Mouse (Mus musculus) myocyte (in vitro differentiated cells): Measurements from ENCODE around the gene Alg9. TPM values are rescaled to one million over a fixed set of nuclear protein-coding genes. Genes with fewer than 3 reads are reported as not detected.

Experiments
- H3K27me3 ChIP-seq: one replicate; pipeline ENCODE4 v1.6.1; 2011; ENCODE audit not compliant: control insufficient read depth, insufficient read depth, insufficient read length
- H3K36me3 ChIP-seq: one replicate; pipeline ENCODE4 v1.6.1; 2011; ENCODE audit not compliant: control insufficient read depth, insufficient read depth
- H3K4me2 ChIP-seq: one replicate; pipeline ENCODE4 v1.6.1; 2011; ENCODE audit warnings: low read depth, control low read depth
- H3K4me3 ChIP-seq: one replicate; pipeline ENCODE4 v1.5.1; 2011; ENCODE audit warnings: mild to moderate bottlenecking, control low read depth, moderate library complexity
- H3K79me2 ChIP-seq: one replicate; pipeline ENCODE4 v1.6.1; 2011; ENCODE audit not compliant: control insufficient read depth, insufficient read depth
- H3ac ChIP-seq: one replicate; pipeline ENCODE4 v1.6.1; 2011; ENCODE audit not compliant: control insufficient read depth, insufficient read length
- CEBPB ChIP-seq: IDR thresholded peaks from 2 replicates; pipeline ENCODE4 v1.6.1; 2011; ENCODE audit warnings: mild to moderate bottlenecking, moderate library complexity; ENCODE audit not compliant: poor library complexity, insufficient read depth, severe bottlenecking
- E2F4 ChIP-seq: IDR thresholded peaks from one replicate; pipeline ENCODE4 v1.6.1; 2011; ENCODE audit warnings: mild to moderate bottlenecking, control low read depth, moderate library complexity; ENCODE audit not compliant: insufficient read depth
- MAX ChIP-seq: IDR thresholded peaks from one replicate; pipeline ENCODE4 v1.6.1; 2011; ENCODE audit warnings: low read depth, mild to moderate bottlenecking, control low read depth
- MYOD1 ChIP-seq, 3 experiments: IDR thresholded peaks; one replicate each; pipeline ENCODE4 v1.6.1; 2011; ENCODE audit warnings: control low read depth in 2 of 3, low read depth in 2 of 3, mild to moderate bottlenecking in 2 of 3, moderate library complexity in 1 of 3; ENCODE audit not compliant: insufficient read length in 2 of 3, control insufficient read depth in 1 of 3
- MYOG ChIP-seq, 3 experiments: IDR thresholded peaks; one replicate each; pipeline ENCODE4 v1.6.1; 2011; ENCODE audit warnings: control low read depth in 2 of 3, low read depth in 2 of 3, mild to moderate bottlenecking in 2 of 3; ENCODE audit not compliant: insufficient read length in 2 of 3, control insufficient read depth in 1 of 3, insufficient read depth in 1 of 3
- POLR2A ChIP-seq: IDR thresholded peaks from one replicate; pipeline ENCODE4 v1.6.1; 2011; ENCODE audit warnings: low read depth, mild to moderate bottlenecking, control low read depth, moderate library complexity; ENCODE audit not compliant: insufficient read length
- POLR2AphosphoS2 ChIP-seq: IDR thresholded peaks from one replicate; pipeline ENCODE4 v1.6.1; 2011; ENCODE audit warnings: low read depth, control low read depth; ENCODE audit not compliant: insufficient read length
- REST ChIP-seq: IDR thresholded peaks from one replicate; pipeline ENCODE4 v1.6.1; 2011; ENCODE audit warnings: mild to moderate bottlenecking, control low read depth, moderate library complexity; ENCODE audit not compliant: insufficient read depth, insufficient read length
- SRF ChIP-seq: IDR thresholded peaks from one replicate; pipeline ENCODE4 v1.6.1; 2011; ENCODE audit warnings: low read depth; ENCODE audit not compliant: control insufficient read depth, insufficient read length
- TCF12 ChIP-seq: IDR thresholded peaks from one replicate; pipeline ENCODE4 v1.6.1; 2011; ENCODE audit warnings: mild to moderate bottlenecking, control low read depth; ENCODE audit not compliant: poor library complexity, insufficient read depth, severe bottlenecking
- TCF3 ChIP-seq: IDR thresholded peaks from one replicate; pipeline ENCODE4 v1.6.1; 2011; ENCODE audit warnings: low read depth, control low read depth; ENCODE audit not compliant: insufficient read length
- USF1 ChIP-seq: IDR thresholded peaks from one replicate; pipeline ENCODE4 v1.6.1; 2011; ENCODE audit warnings: low read depth, mild to moderate bottlenecking, control low read depth, moderate library complexity
- polyA plus RNA-seq: library from polyadenylated mRNA; unstranded; fragments of >200 nt; fragmentation: generic; extraction: Trizol; gene quantifications from one replicate; pipeline ENCODE4 v1.2.1, GENCODE M21; 2012; ENCODE audit warnings: missing spikeins

Alg9 gene
- polyA plus RNA-seq, 1 experiment = 22.5 TPM

GRCm38 (mm10) chr9:50768107-50769002, 6.5 kb upstream of the Alg9 start, which contains the start of gene Fdxacb1:
Gene Fdxacb1, plus strand, starts transcription at chr9:50768236.
- H3K4me3 ChIP-seq = peak within 1 kb of the TSS; percentile 49
- H3K36me3 ChIP-seq = no peaks in the 10 kb centered on the region
- peak within 1 kb of the TSS; percentile 56 for H3ac ChIP-seq
- TF ChIP-seq POLR2A (peak; percentile 57), TCF12 (no peak), POLR2AphosphoS2 (peak; percentile 34)
- no peaks in the 10 kb centered on the region for H3K79me2 ChIP-seq
- peak within 1 kb of the TSS; percentile 97 for H3K4me2 ChIP-seq
- H3K27me3 ChIP-seq = no peaks in the 10 kb centered on the region

GRCm38 (mm10) chr9:50770011-50770410, 4.8 kb upstream of the Alg9 start:
- H3K36me3 ChIP-seq = no peaks in the 10 kb centered on the region
- no peak overlapping the region for H3K4me3 ChIP-seq
- H3ac ChIP-seq = no peak overlapping the region
- H3K79me2 ChIP-seq = peaks cover 3% of the 10 kb centered on the region
- H3K4me2 ChIP-seq = no peak overlapping the region
- no peaks in the 10 kb centered on the region for H3K27me3 ChIP-seq
- TF ChIP-seq MYOG (IDR thresholded peaks at IDR 0.05; ENCODE audit: control insufficient read depth in 1 of 3, insufficient read depth in 1 of 3, insufficient read length in 2 of 3, low read depth in 2 of 3) (no peak), TCF12 (no peak), USF1 (no peak), E2F4 (no peak), POLR2A (no peak), CEBPB (no peak), MAX (no peak), TCF3 (no peak), REST (no peak)

GRCm38 (mm10) chr9:50774026-50774462, 775 bp upstream of the Alg9 start:
- Histone ChIP-seq H3K27me3 (no peaks in the 10 kb centered on the region), H3K4me3 (peak overlapping the region; percentile 39), H3K36me3 (no peaks in the 10 kb centered on the region), H3K4me2 (peak overlapping the region; percentile 97), H3ac (no peak overlapping the region), H3K79me2 (peaks cover 4% of the 10 kb centered on the region)
- no peak for TF ChIP-seq SRF
- TF ChIP-seq TCF3 = no peak
- TF ChIP-seq E2F4 = no peak

- TF ChIP-seq CEBPB = no peak
- TF ChIP-seq POLR2AphosphoS2 = no peak
- TF ChIP-seq POLR2A = no peak
- TF ChIP-seq MYOG (IDR thresholded peaks at IDR 0.05; ENCODE audit: control insufficient read depth in 1 of 3, insufficient read depth in 1 of 3, insufficient read length in 2 of 3, low read depth in 2 of 3) = no peak
- TF ChIP-seq MAX = no peak
- no peak for TF ChIP-seq TCF12
- no peak for TF ChIP-seq USF1
- no peak for TF ChIP-seq SRF
- TF ChIP-seq E2F4 = no peak
- TF ChIP-seq MYOD1 (IDR thresholded peaks at IDR 0.05; ENCODE audit: control insufficient read depth in 1 of 3, insufficient read length in 2 of 3, low read depth in 2 of 3) = no peak
- TF ChIP-seq REST = no peak
- TF ChIP-seq TCF3 = no peak
- no peaks in the 10 kb centered on the region for H3K36me3 ChIP-seq
Measured at GRCm38 (mm10) chr9:50775662-50776126, 875 bp downstream of the Alg9 start.

GRCm38 (mm10) chr9:50776162-50776760, 1.4 kb downstream of the Alg9 start:
- peak overlapping the region; percentile 81 for H3K4me2 ChIP-seq
- H3K27me3 ChIP-seq = no peaks in the 10 kb centered on the region
- no peak for TF ChIP-seq CEBPB
- no peaks in the 10 kb centered on the region for H3K36me3 ChIP-seq
- H3K79me2 ChIP-seq = peaks cover 4% of the 10 kb centered on the region
- H3K4me3 ChIP-seq = peak overlapping the region; percentile 39
- peak overlapping the region; percentile 71 for H3ac ChIP-seq

More at GRCm38 (mm10) chr9:50775662-50776126, 875 bp downstream of the Alg9 start:
- peaks cover 4% of the 10 kb centered on the region for H3K79me2 ChIP-seq
- H3K4me2 ChIP-seq = peak overlapping the region; percentile 81
- H3K27me3 ChIP-seq = no peaks in the 10 kb centered on the region
- peak overlapping the region; percentile 71 for H3ac ChIP-seq
- peak overlapping the region; percentile 39 for H3K4me3 ChIP-seq
